Mouse (Mus musculus): ENCODE data around the gene Mcidas.
"Not testable (repeated sequence)": the region's sequence is repeated elsewhere in the genome, so short reads cannot be mapped to it uniquely, and the experiment has no call there.

The Mcidas gene

DNA sequence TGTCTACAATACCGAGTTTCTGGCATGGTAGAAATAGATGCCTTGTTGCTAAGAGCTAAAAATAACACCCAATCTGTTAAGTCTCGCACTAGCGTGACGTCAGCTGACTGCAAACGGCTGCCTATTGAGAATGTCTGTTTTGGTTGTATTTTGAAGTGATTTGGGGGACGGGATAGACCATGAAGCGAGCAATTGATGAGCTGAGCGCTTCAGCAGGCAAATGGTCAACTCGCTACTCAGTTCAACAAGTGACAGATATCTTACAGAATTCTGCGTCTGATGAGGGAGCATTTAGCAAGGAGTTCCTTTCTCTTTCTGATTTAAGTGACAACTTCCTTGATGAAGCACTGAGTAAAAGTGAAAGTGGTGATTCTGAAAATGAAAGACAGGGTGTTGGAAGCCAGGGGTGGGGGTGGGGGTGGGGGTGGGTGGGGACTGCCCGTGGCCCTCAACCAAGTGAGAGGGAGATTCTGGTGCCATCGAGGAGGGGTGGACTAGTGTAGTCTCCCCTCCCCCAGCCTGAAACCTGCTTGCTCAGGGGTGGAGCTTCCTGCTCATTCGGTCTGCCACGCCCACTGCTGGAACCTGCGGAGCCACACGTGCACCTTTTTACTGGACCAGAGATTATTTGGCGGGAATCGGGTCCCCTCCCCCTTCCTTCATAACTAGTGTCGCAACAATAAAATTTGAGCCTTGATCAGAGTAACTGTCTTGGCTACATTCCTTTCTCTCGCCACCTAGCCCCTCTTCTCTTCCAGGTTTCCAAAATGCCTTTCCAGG lies 19.7 kb downstream of the Mcidas start:
- not testable (repeated sequence) for DNase-seq (ENCODE audit: low spot score)

DNA sequence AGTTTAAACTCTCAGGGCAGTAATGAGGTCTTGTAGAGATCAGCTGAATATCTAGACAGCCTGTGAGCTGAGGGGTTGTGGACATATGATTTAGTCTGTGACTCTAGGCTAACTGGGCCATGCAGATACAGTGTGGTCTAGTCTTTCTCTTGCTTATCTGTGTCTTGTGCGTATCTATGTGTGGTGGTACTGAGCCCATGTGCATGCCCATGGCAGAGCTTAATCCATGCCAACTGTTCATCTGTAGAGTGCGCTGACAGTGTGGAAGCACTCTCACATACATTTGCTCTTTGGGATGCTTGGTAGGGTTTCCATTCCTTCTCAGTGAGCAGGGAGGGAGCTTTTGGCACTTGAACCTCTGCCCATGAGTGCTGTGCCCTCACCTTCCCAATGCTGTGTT lies 27.9 kb downstream of the Mcidas start:
- DNase-seq (ENCODE audit: low spot score), result no peak

DNA sequence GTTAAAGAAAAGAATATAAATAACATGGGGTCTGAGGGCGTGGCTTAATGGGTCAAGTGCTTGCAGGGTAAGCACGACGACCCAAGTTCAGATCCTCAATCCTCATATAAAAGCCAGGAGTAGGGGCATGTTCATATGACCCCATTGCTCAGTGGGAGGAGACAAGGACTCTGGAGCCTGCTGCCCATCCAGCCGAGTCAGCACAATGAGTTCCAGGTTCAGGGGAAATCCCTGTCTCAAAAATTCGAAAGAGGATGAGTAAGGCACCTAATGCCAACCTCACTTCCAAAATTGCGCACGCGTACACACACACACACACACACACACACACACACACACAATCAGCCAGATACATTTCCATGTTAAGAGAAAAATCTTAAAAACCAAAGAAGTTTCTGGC lies 28.8 kb downstream of the Mcidas start:
- DNase-seq (ENCODE audit: low spot score), result no peak

DNA sequence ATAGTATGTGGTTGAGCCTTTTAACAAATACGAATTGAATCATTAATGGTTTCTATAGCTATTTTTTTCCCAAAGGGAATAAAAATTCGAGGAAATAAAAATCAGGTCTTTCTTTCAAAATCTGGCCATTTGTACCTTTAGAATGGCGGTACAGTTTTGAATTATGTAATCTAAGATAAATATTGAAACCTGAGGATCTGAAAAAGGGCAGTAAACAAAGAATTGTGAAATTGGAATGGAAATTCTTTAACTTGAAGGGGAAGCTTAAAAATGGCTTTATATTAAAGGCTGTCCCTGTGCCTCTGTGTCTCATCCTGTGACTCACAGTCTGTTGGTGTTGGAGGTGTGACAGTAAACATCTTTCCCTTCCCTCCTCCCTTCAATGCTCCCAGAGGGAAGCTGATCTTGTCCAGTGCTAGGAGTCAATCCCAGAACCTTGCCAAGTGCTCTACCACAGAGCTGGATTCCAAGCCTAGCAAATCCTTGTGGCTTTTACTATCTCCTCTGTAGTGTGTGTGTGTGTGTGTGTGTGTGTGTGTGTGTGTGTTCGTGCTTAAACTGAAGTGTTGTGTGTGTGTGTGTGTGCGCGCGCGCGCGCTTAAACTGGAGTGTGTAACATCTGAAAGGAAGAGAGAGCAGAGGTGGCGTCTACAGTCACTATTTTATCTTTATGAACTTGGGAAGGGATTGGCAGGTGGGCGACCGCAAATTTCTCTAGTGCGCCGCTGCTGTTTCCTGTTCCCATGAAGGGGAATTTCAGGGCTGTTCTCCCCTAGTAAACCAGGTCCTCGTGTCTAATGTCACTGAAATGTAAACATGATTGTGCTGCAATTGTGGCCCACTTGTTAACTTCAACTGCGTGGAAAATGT lies 29.9 kb downstream of the Mcidas start:
- no peak for DNase-seq (ENCODE audit: low spot score)

DNA sequence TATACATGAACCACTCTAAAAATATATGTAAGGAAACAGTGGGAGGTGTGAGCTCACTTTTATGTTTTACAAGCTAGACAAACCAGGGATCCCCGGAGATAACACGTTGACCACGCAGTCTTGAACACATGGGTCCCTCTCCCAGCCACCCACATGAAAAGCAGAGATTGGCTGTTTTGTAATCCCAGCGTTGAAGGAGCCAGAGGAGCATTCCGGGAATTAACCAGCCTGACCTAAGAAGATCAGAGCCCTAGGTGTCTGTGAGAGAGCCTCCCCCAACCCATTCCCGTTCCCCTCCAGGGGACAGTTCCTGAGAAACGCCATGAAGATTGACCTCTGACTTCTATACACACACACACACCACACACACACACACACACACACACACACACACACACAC lies 37.7 kb downstream of the Mcidas start:
- DNase-seq (ENCODE audit: low spot score), result no peak

DNA sequence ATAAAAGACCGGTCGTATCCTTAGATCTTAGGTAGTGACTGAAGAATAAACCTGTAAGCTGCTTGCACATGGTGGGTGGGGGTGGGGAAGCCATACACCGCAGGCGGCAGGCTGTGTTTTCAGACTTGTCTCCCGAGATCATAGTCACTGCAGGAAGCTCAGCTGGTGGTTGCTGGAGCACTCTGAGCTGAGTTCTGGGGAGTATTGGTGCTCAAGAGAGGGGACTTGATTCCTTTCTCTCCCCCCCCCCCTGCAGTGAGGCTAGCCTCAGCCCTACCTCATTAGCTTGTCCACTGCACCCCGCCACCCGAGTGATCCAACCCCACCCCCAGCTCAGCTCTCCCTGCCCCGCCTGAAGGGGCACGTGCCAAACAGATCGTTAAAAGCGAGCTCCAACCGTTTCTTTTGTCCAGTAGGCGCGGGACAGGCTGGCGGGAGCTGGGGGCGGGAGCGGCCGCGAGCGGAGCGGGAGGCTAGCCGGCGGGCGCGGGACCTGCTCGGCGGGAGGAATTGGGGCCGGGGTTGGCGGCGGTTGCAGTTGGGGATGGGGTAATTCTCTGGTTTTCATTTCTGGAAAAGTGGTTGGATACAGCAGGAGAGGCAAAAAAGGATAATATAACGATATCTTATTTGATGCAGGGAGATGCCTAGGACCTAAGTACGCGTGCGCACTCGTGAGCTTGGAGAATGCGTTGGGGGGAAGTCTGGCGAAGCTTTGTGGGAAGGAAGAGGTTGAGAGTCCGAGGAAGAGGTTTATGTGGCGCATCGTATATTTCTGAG lies 38.3 kb downstream of the Mcidas start:
- peak; percentile 67 for DNase-seq (ENCODE audit: low spot score)

DNA sequence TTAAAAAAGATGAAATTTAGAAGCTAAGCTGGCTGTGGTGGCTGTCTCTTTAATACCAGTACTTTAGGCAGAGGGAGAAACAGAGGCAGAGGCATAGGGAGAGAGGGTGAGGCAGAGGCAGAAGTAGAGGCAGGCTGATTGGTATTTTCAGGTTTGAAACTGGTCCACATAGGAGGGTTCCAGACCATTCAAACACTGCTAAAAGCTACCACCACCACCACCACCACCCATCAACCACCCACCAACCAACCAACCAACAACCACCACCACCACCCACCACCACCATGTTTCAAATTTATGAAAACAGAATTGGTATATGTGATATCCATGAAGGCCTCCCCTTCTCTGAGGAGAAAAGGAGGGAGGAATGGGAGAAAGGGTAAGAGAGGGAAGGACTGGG lies 39.2 kb downstream of the Mcidas start:
- no peak for DNase-seq (ENCODE audit: low spot score)

DNA sequence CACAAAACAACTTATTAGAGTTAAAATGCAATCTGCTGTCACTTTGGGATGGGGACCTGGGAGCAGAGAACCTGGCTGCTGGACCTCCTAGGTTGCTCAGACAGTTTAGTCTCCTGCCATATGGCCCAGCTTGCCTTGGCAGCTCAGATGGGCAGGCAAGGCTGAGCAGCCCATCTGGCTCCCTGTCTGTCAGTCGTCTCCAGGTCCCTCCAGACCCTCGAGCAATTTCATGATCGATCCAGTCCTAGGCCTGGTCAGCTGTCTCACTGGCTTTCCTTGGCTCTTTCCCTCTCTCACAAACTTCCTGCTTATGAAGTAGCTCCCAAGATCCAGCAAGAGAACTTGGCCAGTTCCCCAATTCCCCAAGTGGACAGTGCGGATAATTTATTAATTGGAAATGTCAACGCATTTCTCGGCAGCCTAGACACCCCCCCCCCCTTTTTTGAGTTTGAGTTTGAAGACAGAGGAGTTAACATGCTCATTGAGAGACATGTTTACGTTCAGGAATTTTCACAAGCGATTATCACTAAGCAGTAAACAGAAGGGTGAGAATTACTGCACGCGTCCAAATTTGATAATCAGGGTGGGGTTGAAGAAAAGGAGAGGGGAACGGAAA lies 40.7 kb downstream of the Mcidas start:
- DNase-seq (ENCODE audit: low spot score), result no peak

DNA sequence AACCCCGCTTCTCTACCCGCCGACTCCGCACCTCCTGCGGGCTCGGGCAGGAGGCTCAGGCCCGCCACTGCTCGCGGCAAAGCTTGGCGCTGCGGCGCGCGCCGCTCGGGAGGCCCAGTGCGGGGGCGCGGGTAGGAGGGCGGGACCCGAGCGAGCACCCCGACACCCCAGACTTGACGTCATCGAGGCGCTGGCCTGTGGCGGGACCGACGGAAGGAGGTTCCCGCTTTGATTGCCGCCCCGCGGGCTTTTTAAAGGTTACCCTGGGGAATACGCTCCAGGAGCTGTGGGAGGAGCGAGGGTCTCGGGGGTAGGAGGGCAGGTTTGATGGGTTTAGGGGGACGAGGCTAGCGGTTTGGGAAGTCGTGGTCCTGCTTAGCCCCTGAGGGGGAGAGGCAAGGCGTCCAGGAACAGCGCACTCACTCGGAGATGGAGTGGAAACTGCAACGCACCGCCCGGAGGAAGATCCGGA lies 41.3 kb downstream of the Mcidas start, which contains the start of gene Cdc20b:
Gene Cdc20b (plus strand): TSS at position 162 of the 472 bp plus-strand sequence.
- peak; percentile 56 for DNase-seq (ENCODE audit: low spot score)

DNA sequence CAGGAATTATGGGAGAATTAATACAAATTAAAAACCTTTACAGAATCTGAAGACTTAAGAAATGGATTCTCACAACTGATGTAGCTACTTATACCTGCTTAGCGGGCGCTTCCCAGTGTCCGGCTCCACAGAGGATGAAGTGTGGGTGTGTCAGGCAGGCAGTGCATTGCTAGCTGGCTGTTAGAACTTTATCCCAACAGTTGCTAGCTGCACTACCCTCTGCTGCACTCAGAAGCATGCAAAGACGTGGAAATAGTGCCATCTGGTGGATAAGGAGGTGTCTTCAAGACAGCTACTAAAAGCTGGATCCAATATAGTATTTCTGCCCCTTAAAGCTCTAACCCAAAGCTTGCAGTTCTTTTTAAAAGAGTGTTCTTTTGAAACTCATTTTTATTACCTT lies 42.2 kb downstream of the Mcidas start:
- DNase-seq (ENCODE audit: low spot score), result peak; percentile 71

DNA sequence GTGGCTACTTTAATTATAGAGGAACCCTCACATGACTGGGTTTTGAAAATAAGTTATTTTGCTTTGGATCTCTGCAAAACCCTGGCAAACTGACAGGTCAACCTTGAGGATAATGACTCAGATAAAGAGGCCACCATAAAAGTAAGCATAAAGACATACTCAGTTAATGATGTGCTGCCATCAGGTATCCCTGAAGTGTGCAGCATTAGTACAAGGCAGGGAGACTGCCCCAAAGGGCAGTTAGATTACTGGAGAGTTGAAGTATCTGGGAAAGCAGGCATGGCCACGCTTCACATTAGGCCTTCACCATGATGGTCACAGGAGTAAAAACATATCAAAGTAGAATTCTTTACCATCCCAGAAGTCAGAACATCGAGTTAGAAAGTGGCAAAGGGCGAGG lies 51.2 kb downstream of the Mcidas start:
- no peak for DNase-seq (ENCODE audit: low spot score)

DNA sequence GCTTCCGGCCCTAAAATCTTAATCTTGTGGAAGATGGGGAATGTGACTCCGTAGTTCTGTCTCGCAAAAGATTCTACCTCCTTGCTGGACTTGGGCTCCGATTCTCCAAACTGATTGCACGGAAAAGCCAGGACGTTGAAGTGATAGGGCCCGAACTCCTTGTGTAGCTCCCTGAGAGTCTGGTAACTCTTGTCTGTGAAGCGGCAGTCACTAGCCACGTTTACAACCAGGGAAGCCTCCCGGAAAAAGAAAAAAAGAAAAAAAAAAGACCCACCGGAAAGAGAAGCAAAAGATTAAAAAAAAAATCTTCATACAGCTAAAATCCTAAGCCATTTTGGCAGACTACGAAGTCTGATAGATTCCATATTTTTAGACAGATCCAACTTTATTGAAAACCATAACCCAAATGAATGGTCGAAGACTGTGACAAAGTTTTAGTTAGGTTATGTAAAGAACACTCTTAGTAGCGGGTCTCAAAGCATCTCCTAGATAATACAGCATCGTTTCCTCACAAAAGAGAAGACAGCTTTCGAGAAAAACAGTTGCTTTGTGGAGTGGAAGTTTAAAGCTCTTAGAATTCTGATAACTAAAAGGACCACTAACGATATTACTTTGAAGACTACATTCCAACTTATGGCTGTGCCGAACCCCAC lies 51.9 kb downstream of the Mcidas start:
- DNase-seq (ENCODE audit: low spot score), result no peak

DNA sequence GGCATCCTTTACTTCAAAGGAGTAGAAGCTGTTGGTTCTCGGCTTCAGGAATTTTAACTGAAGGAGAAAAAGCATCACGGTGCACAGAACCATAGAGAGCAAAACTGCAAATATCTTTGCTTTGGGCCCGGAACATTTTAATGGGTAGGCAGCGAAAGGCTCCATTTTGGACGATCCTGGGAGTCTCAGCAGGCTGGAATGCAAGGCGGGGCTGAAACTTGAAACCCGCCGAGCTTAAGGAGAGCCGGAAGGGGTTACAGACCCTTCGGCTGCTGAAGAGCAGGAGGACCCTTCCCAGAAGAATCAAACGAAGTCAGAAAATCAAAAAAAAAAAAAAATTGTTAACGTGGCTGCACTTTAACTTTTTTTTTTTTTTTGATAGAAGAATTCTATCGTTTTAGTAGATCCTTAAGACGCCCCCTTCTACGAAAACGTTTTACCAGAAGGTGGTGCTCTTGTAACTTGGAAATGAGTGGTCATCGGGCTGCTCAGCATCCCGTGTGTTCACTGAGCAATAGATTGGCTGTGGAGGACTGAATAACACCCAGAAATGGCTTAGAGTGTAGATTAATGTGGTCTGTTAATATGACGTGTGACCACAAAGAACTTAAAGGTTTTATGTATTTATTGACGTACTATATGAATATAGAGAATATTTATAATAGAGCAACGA lies 52.7 kb downstream of the Mcidas start, which contains the start of gene Gpx8:
Gene Gpx8 (minus strand): TSS at position 200 of the 673 bp plus-strand sequence.
- peak; percentile 33 for DNase-seq (ENCODE audit: low spot score)

DNA sequence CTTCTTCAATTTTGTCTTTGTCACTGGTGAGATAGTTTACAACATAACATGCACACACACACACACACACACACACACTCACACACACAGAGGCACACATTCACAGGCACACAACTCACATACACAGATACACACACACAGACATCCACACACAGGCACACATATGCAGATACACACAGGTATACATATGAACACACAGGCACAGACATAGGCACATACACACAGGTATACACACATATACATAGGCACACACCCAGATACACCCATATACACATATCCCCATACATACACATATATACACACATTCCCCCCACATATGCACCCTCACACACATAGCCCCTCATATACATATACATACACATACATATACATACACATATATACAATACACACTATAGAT lies 53.4 kb downstream of the Mcidas start:
- no peak for DNase-seq (ENCODE audit: low spot score)

DNA sequence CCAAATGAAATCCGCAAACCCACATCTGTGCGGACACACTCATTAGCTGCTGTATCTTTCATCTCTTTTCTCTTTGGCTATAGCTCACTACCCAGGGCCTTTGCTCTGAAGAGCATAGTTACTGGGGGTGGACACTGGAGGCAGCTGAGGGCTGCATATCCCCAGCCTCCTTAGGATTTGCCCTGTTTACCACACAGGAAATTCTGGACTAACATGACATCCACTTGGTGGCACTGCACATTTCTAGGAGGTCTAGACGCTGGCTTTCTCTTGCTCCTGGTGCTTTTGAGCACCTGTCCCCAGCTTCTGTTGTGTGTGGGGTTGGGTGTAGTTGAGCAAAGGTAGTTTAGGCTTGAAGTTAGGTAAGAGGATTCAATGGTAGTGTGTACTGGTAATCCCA lies 54.0 kb downstream of the Mcidas start:
- no peak for DNase-seq (ENCODE audit: low spot score)

Measured in testis, postnatal 14 days (tissue).